11 mouse cellular contexts compared by ENCODE assay signal in the genomic region with DNA sequence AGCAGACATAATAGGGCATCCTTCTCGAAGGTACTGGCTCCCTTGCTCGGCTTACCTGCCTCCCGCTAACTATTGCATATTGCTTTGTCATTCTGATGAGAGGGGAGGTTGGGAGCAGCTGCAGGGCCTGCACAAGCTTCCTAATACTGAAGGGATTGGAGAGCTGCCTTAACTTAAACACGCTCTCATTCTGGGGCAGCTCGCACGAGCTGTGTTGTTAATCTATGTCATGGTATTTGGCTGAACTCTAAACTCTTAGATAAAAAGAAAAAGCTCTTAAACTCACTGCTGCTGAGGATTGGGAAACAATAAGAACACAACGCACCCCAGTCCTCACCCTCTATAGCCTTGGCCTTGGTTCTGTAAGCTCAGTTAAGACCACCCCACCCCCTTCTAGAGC.
A peak's percentile ranks its signal among the peaks of the same experiment; 100 is the strongest.
DNase-seq lines count a peak whose midpoint lies in the region; ATAC-seq and TF ChIP-seq lines count a peak whose summit lies in the region.
"Had no signal": no experiment of that assay in that cellular context is flagged by ENCODE, and none has a peak within 500 bp of the region (broad histone marks: within the 10 kb centered on the region; RNA-seq: fewer than 3 reads in every experiment).

No protein-coding gene starts in this region.

- H3K27me3 ChIP-seq in hindbrain, embryonic 15.5 days = no peaks in the 10 kb centered on the region
- H3K27me3 ChIP-seq in hindbrain, embryonic 10.5 days (ENCODE audit: insufficient read depth, poor library complexity, severe bottlenecking) = no peaks in the 10 kb centered on the region
- H3K27me3 ChIP-seq in midbrain, embryonic 13.5 days = no peaks in the 10 kb centered on the region
- no peaks in the 10 kb centered on the region for H3K27me3 ChIP-seq in midbrain, postnatal 0 days (ENCODE audit: insufficient read depth, low read length)
- no peaks in the 10 kb centered on the region for H3K27me3 ChIP-seq in forebrain, embryonic 15.5 days
- no peaks in the 10 kb centered on the region for H3K27me3 ChIP-seq in stomach, embryonic 14.5 days (ENCODE audit: control insufficient read depth, insufficient read depth, low read length)
- H3K27me3 ChIP-seq in liver, embryonic 12.5 days (replicated peaks) = no peaks in the 10 kb centered on the region
- H3K27me3 ChIP-seq: heart, embryonic 15.5 days had no signal

- peaks cover 18% of the 10 kb centered on the region for H3K4me1 ChIP-seq in hindbrain, embryonic 15.5 days (replicated peaks)
- H3K4me1 ChIP-seq in hindbrain, embryonic 10.5 days (replicated peaks) = peaks cover 20% of the 10 kb centered on the region
- peaks cover 19% of the 10 kb centered on the region for H3K4me1 ChIP-seq in midbrain, embryonic 13.5 days (replicated peaks)
- peaks cover 4% of the 10 kb centered on the region; the same call in 1 of the 2 replicates for H3K4me1 ChIP-seq in midbrain, postnatal 0 days (ENCODE audit: insufficient read depth, low read length)
- peaks cover 20% of the 10 kb centered on the region for H3K4me1 ChIP-seq in forebrain, embryonic 15.5 days
- peaks cover 20% of the 10 kb centered on the region; the same call in 1 of the 2 replicates for H3K4me1 ChIP-seq in stomach, embryonic 14.5 days (ENCODE audit: control insufficient read depth, insufficient read depth, low read length)
- H3K4me1 ChIP-seq in liver, embryonic 12.5 days = peaks cover 8% of the 10 kb centered on the region; the same call in 1 of the 2 replicates

- H3K27ac ChIP-seq in hindbrain, embryonic 15.5 days (replicated peaks) = peak overlapping the region; percentile 7; the same call in 1 of the 2 replicates
- no peak overlapping the region for H3K27ac ChIP-seq in hindbrain, embryonic 10.5 days
- H3K27ac ChIP-seq in midbrain, embryonic 13.5 days = peak overlapping the region; percentile 49; the same call in 1 of the 2 replicates
- no peak overlapping the region for H3K27ac ChIP-seq in midbrain, postnatal 0 days (ENCODE audit: low read depth, low read length)
- H3K27ac ChIP-seq in forebrain, embryonic 15.5 days (replicated peaks) = 0 out of 2 replicates have a peak overlapping the region, but pooled peaks have one; percentile 19
- H3K27ac ChIP-seq in stomach, embryonic 14.5 days (ENCODE audit: low read length) = peak overlapping the region; percentile 2; the same call in 1 of the 2 replicates
- H3K27ac ChIP-seq in liver, embryonic 12.5 days = no peak overlapping the region
- H3K27ac ChIP-seq: heart, embryonic 15.5 days had no signal

- H3K36me3 ChIP-seq in hindbrain, embryonic 15.5 days = peaks cover 4% of the 10 kb centered on the region; the same call in 1 of the 2 replicates
- peaks cover 32% of the 10 kb centered on the region for H3K36me3 ChIP-seq in hindbrain, embryonic 10.5 days
- peaks cover 12% of the 10 kb centered on the region for H3K36me3 ChIP-seq in midbrain, embryonic 13.5 days
- peaks cover 4% of the 10 kb centered on the region for H3K36me3 ChIP-seq in midbrain, postnatal 0 days (ENCODE audit: insufficient read depth, low read length)
- H3K36me3 ChIP-seq in forebrain, embryonic 15.5 days = peaks cover 6% of the 10 kb centered on the region
- peaks cover 5% of the 10 kb centered on the region; the same call in 1 of the 2 replicates for H3K36me3 ChIP-seq in stomach, embryonic 14.5 days (ENCODE audit: control insufficient read depth, insufficient read depth, low read length)
- peaks cover 5% of the 10 kb centered on the region; the same call in 1 of the 2 replicates for H3K36me3 ChIP-seq in liver, embryonic 12.5 days

- no peak for DNase-seq in hindbrain, embryonic 10.5 days (ENCODE audit: low spot score)
- no peak for DNase-seq in midbrain, postnatal 0 days (ENCODE audit: low spot score)
- DNase-seq in adrenal gland, postnatal 4 days (ENCODE audit: low spot score in 2 of 2) = no peak
- DNase-seq: kidney, adult 11 months; thymus, postnatal 25 days had no signal

- H3K4me2 ChIP-seq in hindbrain, embryonic 15.5 days = no peak overlapping the region
- no peak overlapping the region for H3K4me2 ChIP-seq in midbrain, embryonic 13.5 days (replicated peaks)
- H3K4me2 ChIP-seq in midbrain, postnatal 0 days (ENCODE audit: low read depth, low read length, poor library complexity, severe bottlenecking) = no peak overlapping the region
- H3K4me2 ChIP-seq in forebrain, embryonic 15.5 days (replicated peaks) = no peak overlapping the region
- no peak overlapping the region for H3K4me2 ChIP-seq in stomach, embryonic 14.5 days (replicated peaks; ENCODE audit: low read depth, low read length)
- no peak overlapping the region for H3K4me2 ChIP-seq in liver, embryonic 12.5 days
- H3K4me2 ChIP-seq: heart, embryonic 15.5 days had no signal

- 28% methylated on average over 7 of the region's 7 CpGs for WGBS in hindbrain, embryonic 15.5 days
- 60% methylated on average over 7 of the region's 7 CpGs for WGBS in hindbrain, embryonic 10.5 days
- 23% methylated on average over 7 of the region's 7 CpGs for WGBS in midbrain, embryonic 13.5 days
- 21% methylated on average over 7 of the region's 7 CpGs for WGBS in midbrain, postnatal 0 days
- 14% methylated on average over 7 of the region's 7 CpGs for WGBS in forebrain, embryonic 15.5 days
- 24% methylated on average over 7 of the region's 7 CpGs for WGBS in stomach, embryonic 14.5 days
- 64% methylated on average over 7 of the region's 7 CpGs for WGBS in liver, embryonic 12.5 days (ENCODE audit: insufficient replicate concordance)

- no peak overlapping the region for H3K4me3 ChIP-seq in hindbrain, embryonic 15.5 days
- H3K4me3 ChIP-seq in hindbrain, embryonic 10.5 days = no peak overlapping the region
- H3K4me3 ChIP-seq in midbrain, embryonic 13.5 days (replicated peaks) = no peak overlapping the region
- H3K4me3 ChIP-seq in midbrain, postnatal 0 days (ENCODE audit: low read depth, low read length) = no peak overlapping the region
- no peak overlapping the region for H3K4me3 ChIP-seq in forebrain, embryonic 15.5 days
- H3K4me3 ChIP-seq in stomach, embryonic 14.5 days (ENCODE audit: low read depth, low read length) = no peak overlapping the region
- H3K4me3 ChIP-seq in liver, embryonic 12.5 days = no peak overlapping the region
- H3K4me3 ChIP-seq: heart, embryonic 15.5 days had no signal

- no peak for TF ChIP-seq CTCF in midbrain, postnatal 0 days (IDR thresholded peaks at IDR 0.05)

- H3K9ac ChIP-seq in hindbrain, embryonic 15.5 days = no peak overlapping the region
- no peak overlapping the region for H3K9ac ChIP-seq in midbrain, embryonic 13.5 days (replicated peaks)
- no peak overlapping the region for H3K9ac ChIP-seq in midbrain, postnatal 0 days (replicated peaks; ENCODE audit: low read length, poor library complexity, severe bottlenecking)
- no peak overlapping the region for H3K9ac ChIP-seq in forebrain, embryonic 15.5 days (replicated peaks)
- H3K9ac ChIP-seq in stomach, embryonic 14.5 days (replicated peaks; ENCODE audit: low read depth, low read length) = no peak overlapping the region
- H3K9ac ChIP-seq in liver, embryonic 12.5 days = no peak overlapping the region
- H3K9ac ChIP-seq: heart, embryonic 15.5 days had no signal

- 0 out of 2 replicates have a peak, but pooled peaks have one; percentile 40 for ATAC-seq in hindbrain, embryonic 15.5 days (ENCODE audit: low FRiP score, low read depth)
- peak; percentile 75; the same call in 1 of the 2 replicates for ATAC-seq in midbrain, embryonic 13.5 days
- ATAC-seq in midbrain, postnatal 0 days (ENCODE audit: low FRiP score) = no peak
- ATAC-seq in forebrain, embryonic 15.5 days (replicated peaks) = 0 out of 2 replicates have a peak, but pooled peaks have one; percentile 23
- peak; percentile 38; the same call in 1 of the 2 replicates for ATAC-seq in stomach, embryonic 14.5 days (ENCODE audit: insufficient number of reproducible peaks, insufficient read depth, low FRiP score, low read depth)
- no peak for ATAC-seq in liver, embryonic 12.5 days

- no peaks in the 10 kb centered on the region for H3K9me3 ChIP-seq in hindbrain, embryonic 15.5 days
- no peaks in the 10 kb centered on the region for H3K9me3 ChIP-seq in hindbrain, embryonic 10.5 days
- no peaks in the 10 kb centered on the region for H3K9me3 ChIP-seq in midbrain, embryonic 13.5 days
- H3K9me3 ChIP-seq in midbrain, postnatal 0 days (ENCODE audit: low read length) = no peaks in the 10 kb centered on the region
- no peaks in the 10 kb centered on the region for H3K9me3 ChIP-seq in forebrain, embryonic 15.5 days
- no peaks in the 10 kb centered on the region for H3K9me3 ChIP-seq in stomach, embryonic 14.5 days (ENCODE audit: control insufficient read depth, low read depth, low read length)
- H3K9me3 ChIP-seq in liver, embryonic 12.5 days (replicated peaks) = no peaks in the 10 kb centered on the region
- H3K9me3 ChIP-seq: heart, embryonic 15.5 days had no signal

Comparison
In these comparisons a context has a peak if more than half of its experiments do, and no peak if none do; other contexts are left out.
1. ATAC-seq: peak in hindbrain, embryonic 15.5 days (single experiment), midbrain, embryonic 13.5 days (single experiment), forebrain, embryonic 15.5 days (single experiment) and stomach, embryonic 14.5 days (single experiment); none in midbrain, postnatal 0 days (single experiment) and liver, embryonic 12.5 days (single experiment).
2. H3K27ac ChIP-seq: peak in hindbrain, embryonic 15.5 days (single experiment), midbrain, embryonic 13.5 days (single experiment), forebrain, embryonic 15.5 days (single experiment) and stomach, embryonic 14.5 days (single experiment); none in hindbrain, embryonic 10.5 days (single experiment), midbrain, postnatal 0 days (single experiment) and liver, embryonic 12.5 days (single experiment).